Mouse (Mus musculus) heart, postnatal 0 days (tissue): ENCODE results near the gene Tmco1.

ENCODE experiments used
- CTCF ChIP-seq: IDR thresholded peaks from 2 replicates; pipeline ENCODE4 v1.5.1; 2016; ENCODE audit warnings: antibody characterized with exemption, control low read depth, low read depth
- EP300 ChIP-seq: IDR thresholded peaks from 2 replicates; pipeline ENCODE4 v1.6.1; 2016; ENCODE audit warnings: antibody characterized with exemption, low read depth

GRCm38 (mm10) chr1:167381050-167382015, 73.2 kb downstream of the Tmco1 start:
- TF ChIP-seq CTCF (no peak), EP300 (no peak)
